Mouse (Mus musculus) bone marrow macrophage, adult 2 months (primary cell): Measurements from ENCODE around the gene Arhgef3.

Source experiments
- CTCF ChIP-seq: IDR thresholded peaks from 2 replicates; pipeline ENCODE4 v1.5.1; 2012; ENCODE audit warnings: low read depth, mild to moderate bottlenecking, low read length, moderate library complexity
- POLR2A ChIP-seq: IDR thresholded peaks from 2 replicates; pipeline ENCODE4 v1.6.1; 2012; ENCODE audit warnings: mild to moderate bottlenecking, low read depth, low read length, borderline replicate concordance

DNA sequence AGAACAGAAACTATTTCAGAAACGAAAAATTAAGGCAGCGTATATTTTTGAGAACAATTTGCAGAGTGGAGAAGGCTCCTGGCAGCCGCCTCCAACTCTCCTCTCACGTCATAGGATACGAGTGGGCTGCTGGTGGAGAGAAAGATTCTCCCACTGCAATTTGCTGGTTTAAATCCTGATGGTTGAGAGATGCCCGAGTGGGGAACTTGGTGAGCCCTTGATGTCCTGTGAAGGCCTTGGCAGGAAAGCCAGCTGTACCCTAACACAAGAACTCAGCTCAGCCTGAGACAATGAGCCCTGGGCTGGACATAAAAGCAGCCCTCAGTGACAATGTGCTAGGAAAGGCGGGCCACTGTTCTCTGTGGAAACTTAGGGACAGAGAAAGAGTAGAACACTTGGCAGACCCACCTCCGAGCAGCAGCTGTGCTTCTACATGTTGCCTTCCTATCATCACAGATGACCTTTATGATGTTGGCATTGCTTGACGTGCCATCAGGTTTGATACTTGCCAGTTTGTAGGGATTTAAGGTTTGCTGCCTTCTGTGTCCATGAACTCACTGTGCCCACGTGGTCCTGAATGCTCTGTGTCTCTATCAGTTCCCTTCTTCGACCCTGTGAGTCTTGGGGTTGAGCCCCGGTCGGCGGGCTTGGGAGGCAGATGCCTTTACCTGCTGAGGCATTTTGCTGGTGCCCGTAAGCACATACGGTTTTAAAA lies 154.4 kb downstream of the Arhgef3 start:
- TF ChIP-seq CTCF (no peak), POLR2A (no peak)
